Mouse (Mus musculus): ENCODE measurements at regions not wholly inside any gene's neighbourhood (a gene's known extent, or its start where the extent isn't known, plus 50 kb on each side); places are given as distances from the start of the nearest gene placed in this dataset.

GRCm38 (mm10) chr3:14952169-14952729 is 66.2 kb downstream of the Car2 start:
- no peak for DNase-seq (ENCODE audit: low spot score)

- DNase-seq (ENCODE audit: low spot score) = no peak
Observed at GRCm38 (mm10) chr3:14952951-14953350, 66.9 kb downstream of the Car2 start.

- DNase-seq (ENCODE audit: low spot score) = no peak
Observed at GRCm38 (mm10) chr3:14957481-14957880, 71.4 kb downstream of the Car2 start.

- DNase-seq (ENCODE audit: low spot score) = no peak
Observed at GRCm38 (mm10) chr3:14958277-14958676, 72.2 kb downstream of the Car2 start.

GRCm38 (mm10) chr3:14959586-14959985 is 73.5 kb downstream of the Car2 start:
- DNase-seq (ENCODE audit: low spot score) = no peak

GRCm38 (mm10) chr3:14964795-14965194 is 78.7 kb downstream of the Car2 start:
- DNase-seq (ENCODE audit: low spot score) = no peak

- no peak for DNase-seq (ENCODE audit: low spot score)
Observed at GRCm38 (mm10) chr3:14965438-14966044, 79.5 kb downstream of the Car2 start.

- DNase-seq (ENCODE audit: low spot score) = no peak
Observed at GRCm38 (mm10) chr3:14967235-14967634, 81.2 kb downstream of the Car2 start.

GRCm38 (mm10) chr3:14968345-14968744 is 82.3 kb downstream of the Car2 start:
- DNase-seq (ENCODE audit: low spot score) = no peak

- DNase-seq (ENCODE audit: low spot score) = no peak
Observed at GRCm38 (mm10) chr3:14969698-14970097, 83.6 kb downstream of the Car2 start.

GRCm38 (mm10) chr3:14971647-14972046 is 85.6 kb downstream of the Car2 start:
- DNase-seq (ENCODE audit: low spot score) = no peak

- DNase-seq (ENCODE audit: low spot score) = no peak
Observed at GRCm38 (mm10) chr3:14974758-14975157, 88.7 kb downstream of the Car2 start.

- DNase-seq (ENCODE audit: low spot score) = no peak
Observed at GRCm38 (mm10) chr3:14975203-14975602, 89.1 kb downstream of the Car2 start.

GRCm38 (mm10) chr3:14979116-14979613 is 93.1 kb downstream of the Car2 start:
- DNase-seq (ENCODE audit: low spot score) = no peak

GRCm38 (mm10) chr3:14989635-14990034 is 103.6 kb downstream of the Car2 start:
- no peak for DNase-seq (ENCODE audit: low spot score)

GRCm38 (mm10) chr3:14993936-14994335 is 107.9 kb downstream of the Car2 start:
- DNase-seq (ENCODE audit: low spot score) = no peak

GRCm38 (mm10) chr3:14997241-14997640 is 111.2 kb downstream of the Car2 start:
- no peak for DNase-seq (ENCODE audit: low spot score)

GRCm38 (mm10) chr3:14998521-14998920 is 112.4 kb downstream of the Car2 start:
- no peak for DNase-seq (ENCODE audit: low spot score)

GRCm38 (mm10) chr3:14999411-14999810 is 113.3 kb downstream of the Car2 start:
- DNase-seq (ENCODE audit: low spot score) = no peak

- DNase-seq (ENCODE audit: low spot score) = no peak
Observed at GRCm38 (mm10) chr3:14999914-15000313, 113.8 kb downstream of the Car2 start.

- no peak for DNase-seq (ENCODE audit: low spot score)
Observed at GRCm38 (mm10) chr3:15000657-15001056, 114.6 kb downstream of the Car2 start.

- no peak for DNase-seq (ENCODE audit: low spot score)
Observed at GRCm38 (mm10) chr3:15007821-15008220, 121.7 kb downstream of the Car2 start.

GRCm38 (mm10) chr3:15008501-15008900 is 122.4 kb downstream of the Car2 start:
- no peak for DNase-seq (ENCODE audit: low spot score)

- no peak for DNase-seq (ENCODE audit: low spot score)
Observed at GRCm38 (mm10) chr3:15009747-15010146, 123.7 kb downstream of the Car2 start.

All from testis, postnatal 10 days (tissue).